Mouse (Mus musculus): ENCODE data around the gene Slc22a28. TPM values are rescaled to one million over a fixed set of nuclear protein-coding genes. Genes with fewer than 3 reads are reported as not detected.
"Not testable (repeated sequence)": the region's sequence is repeated elsewhere in the genome, so short reads cannot be mapped to it uniquely, and the experiment has no call there.

Gene Slc22a28
- not detected for total RNA-seq (2021)

- intact Hi-C loops (cut with DNase I); DNase-seq: not testable (repeated sequence)
Measured at GRCm38 (mm10) chr19:8131881-8132280, at the start of gene Slc22a28. TSS of gene Slc22a28 (minus strand) at chr19:8131982.

- intact Hi-C loops (cut with DNase I) = no loop called here
- DNase-seq = no peak
Measured at GRCm38 (mm10) chr19:8148787-8149523, 17.2 kb upstream of the Slc22a28 start.

GRCm38 (mm10) chr19:8142716-8143115 lies 10.9 kb upstream of the Slc22a28 start:
- intact Hi-C loops (cut with DNase I); DNase-seq: not testable (repeated sequence)

GRCm38 (mm10) chr19:8134127-8134841 lies 2.5 kb upstream of the Slc22a28 start:
- intact Hi-C loops (cut with DNase I); DNase-seq: not testable (repeated sequence)

GRCm38 (mm10) chr19:8019904-8020349 lies 111.9 kb downstream of the Slc22a28 start:
- intact Hi-C loops (cut with DNase I) = no loop called here
- DNase-seq = peak; percentile 15 to 23

GRCm38 (mm10) chr19:8019329-8019851 lies 112.4 kb downstream of the Slc22a28 start:
- intact Hi-C loops (cut with DNase I); DNase-seq: not testable (repeated sequence)

GRCm38 (mm10) chr19:8018535-8018934 lies 113.2 kb downstream of the Slc22a28 start:
- intact Hi-C loops (cut with DNase I); DNase-seq: not testable (repeated sequence)

Other genes with a start within 250 kb of the Slc22a28 start
- gene Slc22a27, start 166.0 kb downstream of the Slc22a28 start, total RNA-seq (2021) = not detected
- gene Slc22a29, start 86.9 kb upstream of the Slc22a28 start, total RNA-seq (2021) = not detected